Mouse (Mus musculus) left cerebral cortex, adult 9 months (tissue): ENCODE measurements around the gene Duxf3.
"Not testable (repeated sequence)": the region's sequence is repeated elsewhere in the genome, so short reads cannot be mapped to it uniquely, and the experiment has no call there.

Source experiments
- DNase-seq, 2 experiments: peaks; one replicate each; pipeline ENCODE4 v3.0.0; 2022; ENCODE audit warnings: low spot score in 2 of 2

Gene Duxf3

DNA sequence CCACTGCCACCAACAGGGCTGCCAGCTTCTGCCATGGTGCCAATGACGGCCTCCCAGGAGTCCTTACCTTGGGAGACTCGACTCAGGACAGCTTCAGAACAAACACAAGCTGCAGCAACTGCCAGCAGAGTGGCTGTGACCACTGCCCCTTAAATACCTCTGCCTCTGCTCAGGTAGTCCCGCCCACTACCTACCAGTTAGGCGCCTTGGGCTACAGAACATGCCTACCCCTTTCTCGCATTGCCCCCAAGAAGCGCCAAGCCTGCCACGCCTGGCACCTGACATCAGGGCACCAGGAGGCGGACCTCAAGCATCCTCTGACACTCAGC, at the start of gene Duxf3:
Duxf3 (minus strand) TSS at position 35 of the 329 bp plus-strand sequence.
- DNase-seq, result not testable (repeated sequence)

DNA sequence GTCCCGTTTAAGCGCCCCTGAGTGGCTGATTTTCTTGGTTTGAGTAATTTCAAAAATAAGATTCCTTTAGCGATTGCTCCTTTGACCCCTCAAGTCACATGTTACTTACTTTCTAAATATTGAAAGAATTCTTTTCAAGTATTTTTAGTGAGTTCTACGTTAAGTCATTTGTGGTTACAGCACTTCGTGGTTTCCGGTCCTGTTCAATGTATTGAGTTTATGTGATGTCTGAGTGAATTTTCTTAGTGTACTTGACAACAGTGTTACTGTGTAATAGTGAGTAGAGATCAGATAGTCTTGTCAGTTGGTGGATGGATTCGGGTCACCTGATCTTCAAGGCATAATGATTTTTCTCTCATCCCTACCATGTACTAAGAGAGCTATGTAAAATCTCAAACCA, 49.8 kb upstream of the Duxf3 start:
- DNase-seq, result no peak

DNA sequence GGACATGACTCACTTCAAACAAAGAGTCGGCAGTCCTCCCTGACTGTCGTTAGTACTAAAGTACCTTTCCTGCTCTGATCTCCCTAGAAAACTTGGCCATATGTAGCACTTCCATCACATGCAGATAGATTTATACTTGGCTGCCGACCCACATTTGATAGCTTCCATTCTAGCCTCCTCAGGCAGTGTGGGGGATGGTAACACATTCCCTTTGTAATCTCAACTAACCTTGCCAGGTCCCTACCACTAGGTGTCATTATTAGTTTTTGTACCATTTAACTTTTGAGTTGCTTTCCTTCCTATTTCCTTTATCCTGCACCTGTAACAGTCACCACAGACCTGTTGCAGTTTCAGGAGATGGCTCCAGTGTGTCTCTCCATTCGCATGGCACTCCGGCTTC, 26.0 kb upstream of the Duxf3 start:
- DNase-seq, result no peak

DNA sequence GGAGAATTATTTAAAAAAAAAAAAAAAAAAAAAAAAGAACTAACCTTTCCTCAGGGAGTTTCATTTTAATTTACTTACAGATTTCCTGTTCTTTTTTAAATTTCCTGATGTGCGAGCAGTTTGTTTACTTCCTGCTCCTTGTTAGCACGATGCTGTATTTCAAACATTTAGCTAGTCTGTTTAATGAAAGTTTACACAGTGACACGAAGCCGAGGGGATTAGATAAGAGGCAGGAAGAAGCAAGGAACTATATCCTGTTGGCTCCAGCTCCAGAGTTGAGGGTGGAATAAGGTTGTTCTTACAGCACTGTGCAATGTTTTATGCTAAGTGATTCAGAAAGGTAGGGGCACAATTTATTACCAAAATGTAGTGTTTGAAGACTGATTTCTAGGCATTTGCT, 23.5 kb upstream of the Duxf3 start:
- DNase-seq, result no peak

- DNase-seq, result peak; percentile 79 to 90
These were observed 22.9 kb upstream of the Duxf3 start, which contains the start of gene Gcc2 for GRCm38 (mm10) chr10:58255213-58255892. Gcc2 (plus strand) TSS chr10:58255497.

DNA sequence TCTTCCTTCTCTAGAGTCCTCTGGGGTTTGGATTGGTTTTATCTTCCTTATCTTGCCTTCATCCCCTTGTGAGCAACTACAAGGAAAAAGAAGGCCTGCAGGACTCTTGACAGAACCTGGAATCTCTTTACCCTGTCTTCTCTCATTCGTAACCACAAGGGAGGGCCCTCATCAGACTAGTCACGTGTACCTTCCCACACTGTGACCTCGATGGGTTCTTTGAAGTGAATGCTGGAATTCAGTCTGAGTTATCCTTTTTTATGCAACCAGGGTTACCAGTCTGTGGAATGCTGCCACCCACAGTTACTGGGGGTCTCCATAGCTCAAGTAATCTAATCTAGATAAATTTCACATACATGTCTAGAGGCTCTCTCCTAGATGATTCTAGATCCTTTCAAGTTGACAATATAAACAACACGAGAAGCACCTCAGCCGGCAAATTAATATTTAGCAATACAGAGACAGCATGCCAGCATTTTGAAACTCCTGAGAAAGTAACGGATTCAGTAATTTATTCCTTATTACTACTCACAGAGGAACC, 22.2 kb upstream of the Duxf3 start:
- no peak for DNase-seq

- no peak for DNase-seq
These were observed 17.1 kb upstream of the Duxf3 start for GRCm38 (mm10) chr10:58249535-58249934.

DNA sequence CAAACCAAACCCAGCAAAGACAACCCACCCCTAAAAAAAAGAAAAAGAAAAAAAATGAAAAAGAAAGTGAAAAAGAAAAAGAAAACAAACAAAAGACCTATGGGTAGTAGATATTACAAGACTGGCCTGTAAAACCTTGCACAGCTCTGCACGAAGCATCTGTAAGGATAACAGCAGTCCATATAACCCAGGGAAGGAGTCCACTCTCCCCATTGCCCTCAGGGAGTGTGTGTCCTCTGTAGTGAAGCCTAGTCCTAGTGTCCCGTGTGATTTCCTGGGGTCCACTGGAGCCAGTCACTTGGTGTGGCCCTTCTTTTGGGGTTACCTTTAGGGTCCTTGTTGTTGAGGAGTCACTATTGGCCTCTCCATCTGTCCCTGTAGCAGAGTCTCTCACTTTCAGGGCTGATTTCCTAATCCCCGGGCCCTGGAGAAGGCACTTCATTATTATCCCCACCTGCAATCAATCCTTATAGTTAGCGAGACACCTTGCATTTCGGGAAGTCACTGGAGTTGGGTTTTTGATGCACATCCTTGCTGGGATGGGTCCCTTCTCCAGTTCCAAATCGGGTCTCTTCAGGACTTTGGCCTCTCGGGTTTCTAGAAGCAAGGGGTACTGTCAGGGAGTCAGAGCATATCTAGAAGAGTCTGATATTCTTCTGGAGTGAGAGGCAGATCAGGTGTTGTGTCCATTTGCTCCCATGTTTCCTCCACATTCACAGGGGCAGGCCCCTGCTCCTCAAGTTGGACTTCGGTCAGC, 6.7 kb upstream of the Duxf3 start:
- DNase-seq, result peak in 1 of 2 experiments; percentile 63

GRCm38 (mm10) chr10:58236613-58237012, 4.1 kb upstream of the Duxf3 start, which contains the start of gene Gm4981:
Gm4981 (minus strand) TSS chr10:58236701.
- DNase-seq, result no peak

DNA sequence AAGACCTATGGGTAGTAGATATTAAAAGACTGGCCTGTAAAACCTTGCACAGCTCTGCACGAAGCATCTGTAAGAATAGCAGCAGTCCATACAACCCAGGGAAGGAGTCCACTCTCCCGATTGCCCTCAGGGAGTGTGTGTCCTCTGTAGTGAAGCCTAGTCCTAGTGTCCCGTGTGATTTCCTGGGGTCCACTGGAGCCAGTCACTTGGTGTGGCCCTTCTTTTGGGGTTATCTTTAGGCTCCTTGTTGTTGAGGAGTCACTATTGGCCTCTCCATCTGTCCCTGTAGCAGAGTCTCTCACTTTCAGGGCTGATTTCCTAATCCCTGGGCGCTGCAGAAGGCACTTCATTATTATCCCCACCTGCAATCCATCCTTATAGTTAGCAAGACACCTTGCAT, 2.5 kb upstream of the Duxf3 start:
- not testable (repeated sequence) for DNase-seq

DNA sequence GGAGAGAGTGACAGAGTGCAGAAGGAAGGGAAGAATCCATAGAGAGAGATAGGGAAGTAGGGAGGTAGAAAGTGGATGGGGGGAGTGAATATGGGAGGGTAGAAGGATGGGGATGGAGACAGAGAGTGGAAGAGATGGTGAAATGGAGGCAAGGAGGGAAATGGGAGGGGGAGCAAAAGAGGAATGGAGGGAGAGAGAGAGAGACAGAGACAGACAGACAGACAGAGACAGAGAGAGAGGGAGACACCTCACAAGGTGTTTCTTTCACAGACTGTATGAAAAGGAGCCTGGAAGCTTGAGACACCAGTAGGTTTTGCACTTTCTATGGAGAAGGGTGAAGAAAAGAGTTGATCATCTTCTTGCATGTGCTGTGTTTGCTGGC, 1.3 kb upstream of the Duxf3 start:
- DNase-seq, result not testable (repeated sequence)

DNA sequence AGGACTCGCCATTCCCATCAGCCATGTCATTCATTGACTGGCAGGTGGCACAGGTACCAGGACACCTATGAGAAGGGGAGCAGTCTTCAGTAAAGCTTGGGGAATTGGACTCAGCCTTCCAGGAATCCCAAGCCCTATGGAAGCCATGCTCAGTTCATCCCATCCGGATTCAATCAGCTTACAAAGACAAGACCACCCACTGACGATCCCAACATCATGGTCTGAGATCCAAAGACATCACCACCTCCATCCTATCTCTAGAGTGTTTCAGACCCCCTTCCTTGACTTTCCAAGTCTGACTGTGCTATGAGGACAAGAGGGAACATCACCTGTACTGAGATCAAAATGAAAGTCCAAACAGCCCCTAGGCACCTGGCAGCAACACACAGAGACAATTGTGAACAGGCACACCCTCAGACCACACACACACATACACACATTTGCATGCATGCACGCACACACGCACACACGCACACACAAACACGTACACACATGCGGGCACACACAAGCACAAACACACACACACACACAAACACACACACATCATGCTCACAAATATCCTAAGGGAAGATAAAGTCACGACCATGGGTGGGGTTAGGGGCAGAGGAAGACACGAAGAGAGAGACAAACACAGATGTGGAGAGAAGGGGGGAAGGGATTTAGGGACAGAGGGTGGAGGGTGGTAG, 722 bp upstream of the Duxf3 start:
- DNase-seq, result peak in 1 of 2 experiments; percentile 55

GRCm38 (mm10) chr10:58231779-58232640, 465 bp downstream of the Duxf3 start:
- DNase-seq, result peak; percentile 49 to 77

DNA sequence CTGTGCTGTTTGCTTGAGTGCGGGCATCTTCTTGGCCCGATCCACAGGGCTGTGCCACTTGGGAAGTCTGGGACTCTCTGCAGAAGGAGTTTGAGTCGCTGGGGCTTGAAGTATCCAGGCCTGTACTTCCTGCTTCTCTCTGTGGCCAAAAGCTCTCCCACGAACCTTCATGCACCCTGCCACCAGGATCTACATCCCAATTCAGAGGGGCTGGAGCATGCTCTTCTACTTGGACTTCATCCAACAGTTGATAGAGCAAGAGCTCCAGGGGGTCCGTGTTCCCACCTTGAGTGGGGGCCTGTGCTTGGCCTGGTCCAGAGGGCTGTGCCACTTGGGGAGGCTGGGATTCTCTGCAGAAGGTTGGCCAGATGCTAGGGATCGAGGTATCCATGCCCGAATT, 1.4 kb downstream of the Duxf3 start:
- DNase-seq, result not testable (repeated sequence)

- DNase-seq, result not testable (repeated sequence)
These were observed 2.5 kb downstream of the Duxf3 start for GRCm38 (mm10) chr10:58230021-58230420.

DNA sequence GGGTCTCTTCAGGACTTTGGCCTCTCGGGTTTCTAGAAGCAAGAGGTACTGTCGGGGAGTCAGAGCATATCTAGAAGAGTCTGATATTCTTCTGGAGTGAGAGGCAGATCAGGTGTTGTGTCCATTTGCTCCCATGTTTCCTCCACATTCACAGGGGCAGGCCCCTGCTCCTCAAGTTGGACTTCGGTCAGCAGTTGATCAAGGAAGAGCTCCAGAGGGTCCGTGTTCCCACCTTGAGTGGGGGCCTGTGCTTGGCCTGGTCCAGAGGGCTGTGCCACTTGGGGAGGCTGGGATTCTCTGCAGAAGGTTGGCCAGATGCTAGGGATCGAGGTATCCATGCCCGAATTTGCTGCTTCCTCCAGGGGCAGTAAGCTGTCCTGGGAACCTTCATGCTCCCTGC, 4.7 kb downstream of the Duxf3 start:
- DNase-seq, result not testable (repeated sequence)

DNA sequence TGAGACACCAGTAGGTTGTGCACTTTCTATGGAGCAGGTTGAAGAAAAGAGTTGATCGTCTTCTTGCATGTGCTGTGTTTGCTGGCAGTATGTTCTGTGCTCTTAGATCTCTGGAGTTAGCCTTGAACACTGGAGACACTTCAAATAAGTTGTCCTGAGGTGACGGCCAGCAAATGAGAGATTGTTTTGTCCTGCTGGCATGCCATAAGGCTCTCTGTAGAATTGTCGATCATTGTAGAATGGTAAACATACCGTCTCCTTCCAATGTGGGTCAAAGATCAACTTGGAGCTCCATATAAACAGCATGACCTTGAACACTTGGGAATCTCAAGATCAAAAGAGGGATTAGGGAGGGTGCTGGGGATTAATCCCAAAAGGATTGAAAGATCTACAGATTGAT, 6.1 kb downstream of the Duxf3 start:
- DNase-seq, result not testable (repeated sequence)

GRCm38 (mm10) chr10:58224827-58225785, 7.4 kb downstream of the Duxf3 start, which contains the start of gene AW822073:
AW822073 (minus strand) TSS chr10:58224930.
- DNase-seq, result not testable (repeated sequence)

GRCm38 (mm10) chr10:58223972-58224805, 8.3 kb downstream of the Duxf3 start:
- peak in 1 of 2 experiments; percentile 72 for DNase-seq
